Mouse (Mus musculus) T-helper 17 cell (primary cell): ENCODE measurements around the gene Hmcn1.

Experiments
- in situ Hi-C, 2 experiments: fragments of 300-600 bp; cut with MboI, MseI; formaldehyde crosslinking; loops; 1 replicate in 1 of 2; 2 replicates in 1 of 2; pipeline ENCODE4 v1.15.1; 2025; ENCODE audit warnings: high pct_unique_total_duplicates in 2 of 2

Hmcn1 gene

DNA sequence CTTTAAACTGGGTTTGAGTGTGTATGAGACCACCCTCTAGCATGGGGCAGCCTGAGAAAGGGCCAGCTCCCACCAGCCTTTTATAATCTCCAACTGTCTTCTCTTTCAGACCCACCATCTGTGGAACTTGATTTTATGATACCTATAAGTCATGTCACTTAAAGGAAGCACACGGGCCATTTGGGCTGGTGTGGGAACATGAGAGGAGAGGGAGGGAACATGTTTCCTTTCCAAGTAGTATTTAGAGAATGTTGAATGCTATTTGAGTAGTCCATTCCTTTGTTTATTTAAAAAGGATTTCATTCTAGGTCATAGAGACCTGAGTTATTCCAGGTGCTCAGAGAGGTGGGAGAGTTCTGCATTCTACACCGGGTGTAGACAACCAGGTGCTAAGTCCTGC lies 1.4 kb upstream of the Hmcn1 start:
- in situ Hi-C loops = no loop called here

DNA sequence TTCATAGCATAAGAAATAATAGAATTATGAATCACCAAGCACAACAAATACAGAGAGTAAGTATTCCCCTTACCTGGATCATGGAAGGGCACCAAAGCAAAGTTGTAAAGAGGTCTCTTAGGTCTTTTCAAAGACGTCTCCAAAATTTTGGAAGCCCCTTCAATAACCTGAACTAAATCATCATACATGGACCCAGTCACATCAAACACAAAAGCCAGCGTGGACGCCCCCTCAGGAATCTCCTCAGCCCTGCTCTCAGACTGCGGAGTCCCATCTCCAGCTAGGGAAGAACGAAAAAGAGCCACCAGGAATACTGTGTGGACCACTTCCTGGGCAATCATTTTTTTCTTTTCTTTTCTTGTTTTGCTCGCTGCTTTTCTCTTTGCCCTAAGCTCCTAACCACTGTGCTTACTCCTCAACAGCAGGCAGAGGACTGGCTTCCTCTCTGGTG lies 499 bp downstream of the Hmcn1 start:
- in situ Hi-C loops = no loop called here

GRCm38 (mm10) chr1:150991745-150992554 lies 1.3 kb downstream of the Hmcn1 start:
- in situ Hi-C loops = no loop called here

DNA sequence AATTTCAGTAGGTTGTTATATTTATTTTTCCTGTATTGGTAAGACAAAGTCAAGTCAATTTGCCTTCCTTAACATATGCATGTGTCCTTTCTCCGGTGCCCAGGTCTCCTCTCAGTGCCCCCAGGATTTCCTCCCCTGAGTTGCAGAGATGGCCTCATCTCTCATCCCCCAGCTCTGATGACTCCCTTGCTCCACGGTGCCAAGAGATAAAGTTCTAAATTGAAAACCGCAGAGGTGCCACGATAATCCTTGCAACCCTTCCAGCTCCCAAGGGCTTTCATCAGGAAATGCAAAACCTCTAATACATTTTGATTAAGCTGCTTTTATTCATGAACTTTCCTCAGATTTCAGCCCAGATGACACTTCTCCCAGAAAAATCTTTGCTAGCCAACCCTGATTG lies 8.3 kb downstream of the Hmcn1 start:
- in situ Hi-C loops = no loop called here

- in situ Hi-C loops = no loop called here
These were observed 9.1 kb downstream of the Hmcn1 start for GRCm38 (mm10) chr1:150984092-150984503.

DNA sequence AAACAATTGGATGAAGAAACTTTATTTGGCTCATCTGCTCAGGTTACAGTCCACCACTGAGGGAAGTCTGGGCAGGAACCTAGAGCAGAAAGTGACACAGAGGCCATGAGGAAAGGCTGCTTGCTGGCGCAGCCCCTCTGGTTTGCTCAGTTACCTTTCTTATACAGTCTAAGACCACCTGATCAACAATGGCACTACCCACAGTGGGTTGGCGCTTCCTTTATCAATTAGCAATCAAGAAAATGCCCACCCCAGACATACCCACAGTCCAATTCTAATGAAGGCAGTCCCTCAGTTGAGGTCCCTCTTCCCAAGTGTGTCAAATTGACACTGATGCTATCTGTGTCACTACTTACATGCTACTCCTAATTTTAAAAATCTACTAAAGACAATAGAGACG lies 14.6 kb downstream of the Hmcn1 start:
- in situ Hi-C loops = loop anchor here in 1 of 2 experiments (10.0 kb wide), 1 partner anchor 644 kb away; no protein-coding TSS in a partner anchor

DNA sequence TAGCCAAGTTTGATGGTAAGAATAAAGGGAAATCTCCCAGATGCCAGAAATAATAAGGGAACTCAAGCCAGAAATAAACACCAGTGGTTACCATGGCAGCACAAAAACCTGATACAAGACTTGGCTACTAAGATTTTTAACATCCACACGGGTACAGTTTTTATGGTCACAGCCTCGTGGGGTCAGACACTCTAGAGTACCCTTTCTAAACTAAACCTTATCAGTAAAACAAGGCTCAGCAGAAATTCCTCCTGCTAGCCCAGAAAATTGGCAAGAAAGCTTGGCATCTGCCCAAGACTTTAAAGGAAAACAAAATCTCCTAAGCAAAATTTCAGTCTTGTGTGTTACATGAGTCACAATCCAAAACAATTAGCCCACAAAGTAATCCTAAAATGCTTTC lies 17.0 kb downstream of the Hmcn1 start:
- in situ Hi-C loops = loop anchor here in 1 of 2 experiments (10.0 kb wide), 1 partner anchor 641 kb away; no protein-coding TSS in a partner anchor

GRCm38 (mm10) chr1:150959486-150960074 lies 33.7 kb downstream of the Hmcn1 start:
- in situ Hi-C loops = no loop called here

GRCm38 (mm10) chr1:150951004-150951403 lies 42.2 kb downstream of the Hmcn1 start:
- in situ Hi-C loops = no loop called here

DNA sequence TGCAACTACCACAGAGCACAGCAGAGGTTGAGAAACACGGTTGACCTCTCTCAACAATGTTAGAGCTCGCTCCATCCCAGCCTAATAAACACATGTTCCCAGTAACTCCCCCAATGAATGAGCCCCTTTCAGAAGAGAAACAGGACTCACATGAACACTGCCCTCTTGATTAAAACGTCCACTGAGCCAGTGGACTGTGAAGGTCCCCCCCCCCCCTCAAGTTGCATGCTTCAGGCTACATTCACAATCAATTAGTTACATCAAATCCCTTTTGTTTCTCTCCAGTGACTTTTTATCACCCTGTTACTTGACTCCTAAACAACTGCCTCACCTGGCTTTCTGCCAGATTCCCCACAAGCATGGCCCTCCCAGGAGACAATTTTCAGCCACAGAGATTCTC lies 43.2 kb downstream of the Hmcn1 start:
- in situ Hi-C loops = no loop called here

DNA sequence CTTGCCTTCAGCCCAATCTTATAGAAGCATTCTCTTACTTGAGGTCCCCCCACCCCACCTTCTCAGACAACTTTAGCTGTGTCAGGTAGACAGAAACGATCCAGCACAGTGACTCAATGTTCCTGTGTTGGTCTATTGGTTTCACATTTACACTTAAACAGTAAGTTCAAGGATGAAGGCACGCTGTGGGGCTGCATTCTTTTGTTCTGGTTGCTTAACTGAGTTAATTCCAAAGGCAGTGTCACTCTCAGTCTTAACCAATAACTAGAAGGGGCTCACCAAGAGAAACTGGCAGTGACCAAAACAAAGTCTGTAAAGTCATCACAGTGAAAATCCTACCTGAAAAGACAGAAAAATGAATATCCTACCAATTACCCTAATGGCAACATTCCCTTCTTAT lies 44.3 kb downstream of the Hmcn1 start:
- in situ Hi-C loops = no loop called here

GRCm38 (mm10) chr1:150943601-150944000 lies 49.6 kb downstream of the Hmcn1 start:
- in situ Hi-C loops = no loop called here

DNA sequence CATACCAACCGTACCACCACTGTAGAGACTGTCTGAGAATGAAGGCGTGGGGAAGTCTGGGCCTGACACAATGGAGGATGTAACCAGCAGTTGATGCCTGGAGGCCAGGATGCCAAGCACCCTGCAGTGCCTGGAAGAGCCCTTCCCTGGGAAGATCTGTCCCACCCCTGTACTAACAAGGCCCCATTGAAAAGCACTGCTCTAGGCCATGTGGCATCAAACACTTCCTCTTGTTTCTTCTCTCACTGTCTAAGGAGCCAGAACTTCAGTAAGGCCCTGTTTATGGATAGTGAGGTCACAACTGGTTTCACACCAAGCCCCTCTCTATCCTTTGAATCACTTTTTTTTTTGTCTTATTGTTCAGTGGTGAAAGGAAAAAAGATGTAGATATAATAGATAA lies 51.1 kb downstream of the Hmcn1 start:
- in situ Hi-C loops = no loop called here

GRCm38 (mm10) chr1:150936821-150937220 lies 56.4 kb downstream of the Hmcn1 start:
- in situ Hi-C loops = no loop called here

DNA sequence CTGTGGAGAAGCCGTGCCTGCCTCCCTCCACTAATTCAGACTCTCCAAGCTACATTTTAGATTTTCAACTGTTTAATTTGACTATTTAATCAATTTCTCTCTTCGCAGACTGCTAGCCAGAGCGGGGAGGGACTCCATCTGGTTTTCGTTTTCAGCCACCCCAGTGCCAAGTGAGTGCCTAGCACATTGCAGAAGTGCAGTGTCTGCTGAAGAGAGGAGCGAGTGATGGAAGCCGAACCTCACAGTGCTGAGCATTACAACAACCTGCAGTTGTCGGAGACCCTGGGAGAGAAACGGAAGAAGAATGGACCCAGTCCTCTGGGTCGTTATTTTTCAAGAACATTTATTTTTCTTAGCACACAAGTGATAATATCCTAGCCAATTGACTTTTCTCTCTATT lies 59.6 kb downstream of the Hmcn1 start:
- in situ Hi-C loops = no loop called here

DNA sequence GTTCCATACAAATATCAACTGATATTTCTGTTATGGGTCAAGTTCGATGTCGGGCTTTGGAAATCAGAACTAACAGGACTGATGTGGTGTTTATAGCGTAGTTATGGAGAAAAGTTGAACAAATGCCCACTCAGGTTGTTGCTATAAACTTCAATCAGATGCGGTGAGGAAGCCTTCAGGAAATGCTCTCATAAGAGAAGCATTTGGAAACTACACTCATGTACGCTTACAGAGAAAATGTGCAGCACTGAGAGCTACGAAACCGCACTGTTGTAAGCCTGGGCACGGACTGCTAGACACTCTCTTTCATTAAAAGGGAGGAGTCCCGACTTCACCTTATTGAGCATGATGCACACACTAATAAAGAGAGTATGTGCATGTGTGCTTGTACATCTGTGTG lies 72.4 kb downstream of the Hmcn1 start:
- in situ Hi-C loops = no loop called here

GRCm38 (mm10) chr1:150920276-150920675 lies 73.0 kb downstream of the Hmcn1 start:
- in situ Hi-C loops = no loop called here

DNA sequence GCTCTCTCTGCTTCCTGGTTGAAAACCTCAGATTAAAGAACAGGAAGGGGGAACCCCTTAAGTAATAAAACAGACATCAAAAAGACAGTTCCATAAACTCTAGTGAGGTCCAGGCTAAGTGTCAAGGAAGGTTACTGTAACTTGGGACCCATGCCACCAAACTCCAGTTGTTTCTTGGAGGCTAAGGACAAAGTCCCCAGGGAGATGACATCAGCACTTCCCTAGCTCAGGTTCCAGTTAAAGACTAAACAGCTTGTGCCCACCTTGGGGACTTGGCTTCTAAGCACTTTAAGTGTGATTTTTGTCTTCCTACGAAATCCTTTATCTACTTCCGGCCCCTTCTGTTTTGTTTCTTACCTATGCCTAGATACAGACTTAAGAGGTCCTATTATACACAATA lies 78.3 kb downstream of the Hmcn1 start:
- in situ Hi-C loops = loop anchor here in 1 of 2 experiments (5.0 kb wide), 1 partner anchor 373 kb away; no protein-coding TSS in a partner anchor

DNA sequence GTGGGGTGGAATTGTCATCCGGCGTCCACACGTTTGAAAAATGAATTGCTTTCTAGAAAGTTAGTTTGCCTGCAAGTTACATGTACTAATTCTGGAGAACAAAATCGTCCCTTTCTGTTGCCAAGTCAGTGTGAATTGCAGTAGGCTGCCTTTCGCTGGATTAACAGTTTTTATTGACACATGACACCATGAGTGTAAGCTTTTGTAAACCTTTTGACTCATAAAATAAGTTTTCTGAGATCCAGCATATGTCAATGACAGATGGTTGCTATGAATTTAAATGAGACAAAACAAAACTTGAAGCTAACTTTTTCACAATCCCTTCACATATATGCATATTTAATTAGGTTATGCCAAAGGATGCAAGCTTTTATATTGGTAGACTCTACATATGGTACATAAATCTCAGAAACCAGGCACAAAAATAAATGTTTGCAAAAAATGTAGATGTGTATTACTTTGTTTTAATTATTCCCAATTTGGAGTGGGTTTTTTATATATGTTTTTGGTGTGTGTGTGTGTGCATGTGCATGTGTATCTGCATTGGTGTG lies 79.6 kb downstream of the Hmcn1 start:
- in situ Hi-C loops = no loop called here

GRCm38 (mm10) chr1:150909642-150910041 lies 83.6 kb downstream of the Hmcn1 start:
- in situ Hi-C loops = no loop called here

DNA sequence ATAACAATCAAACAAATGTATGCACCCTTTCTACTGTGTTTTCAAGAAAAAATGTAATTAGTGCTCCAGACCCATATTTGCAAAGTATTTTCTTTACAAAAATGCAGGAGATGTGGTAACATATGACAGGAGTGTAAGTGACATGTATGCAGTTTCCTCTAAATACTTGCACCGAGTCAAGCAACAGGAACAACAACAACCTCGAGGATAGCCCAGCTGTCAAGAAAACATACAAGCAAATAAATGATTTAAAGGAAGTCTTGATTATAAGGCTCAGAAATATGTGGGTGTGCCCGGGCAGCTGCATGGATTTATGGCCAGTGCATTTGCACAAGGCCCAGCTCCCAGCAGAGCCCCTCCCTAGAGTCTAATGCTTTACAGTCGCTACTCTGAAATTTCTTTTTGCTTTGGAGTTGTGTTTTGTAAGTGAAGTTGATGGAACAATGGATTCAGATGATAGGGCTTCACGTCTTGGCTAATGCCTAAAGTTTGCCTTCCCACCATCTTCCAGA lies 99.5 kb downstream of the Hmcn1 start:
- in situ Hi-C loops = no loop called here

DNA sequence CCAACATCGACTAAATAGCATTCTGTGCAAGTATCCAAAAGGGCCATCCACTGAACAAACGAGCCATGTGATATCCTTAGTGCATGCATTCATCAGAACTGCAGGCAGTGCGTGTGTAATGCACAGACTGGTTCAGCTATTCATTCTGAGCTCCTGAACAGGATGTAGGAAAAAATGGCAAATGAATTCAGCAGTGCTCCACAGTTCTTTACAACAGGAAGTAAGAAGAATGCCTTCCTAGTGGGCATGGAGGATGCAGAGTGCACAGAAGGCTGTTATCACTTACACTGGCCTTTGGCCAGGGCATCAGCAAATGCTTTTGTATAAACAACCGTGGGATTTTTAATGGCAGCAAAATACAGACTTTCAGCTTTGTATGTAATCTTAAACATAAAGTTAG lies 103.2 kb downstream of the Hmcn1 start:
- in situ Hi-C loops = no loop called here

GRCm38 (mm10) chr1:150886267-150886666 lies 107.0 kb downstream of the Hmcn1 start:
- in situ Hi-C loops = no loop called here
